Mouse (Mus musculus) liver, embryonic 11.5 days (tissue): ENCODE data around the gene Tom1. TPM values are rescaled to one million over a fixed set of nuclear protein-coding genes. Genes with fewer than 3 reads are reported as not detected.

Experiments used
- ATAC-seq: fragments of 200-750 bp; cut with Nextera tagmentation; replicated peaks from 2 replicates; pipeline ENCODE4 v1.8.0; 2017; ENCODE audit warnings: moderate number of reproducible peaks, mild to moderate bottlenecking, moderate TSS enrichment, moderate library complexity; ENCODE audit not compliant: low FRiP score
- DNase-seq: peaks from one replicate; pipeline ENCODE4 v3.0.0-alpha.2; 2017; ENCODE audit warnings: low spot score
- H3K27ac ChIP-seq: fragments of 300-500 bp; sonication (generic); 2 replicates; pipeline ENCODE4 v1.5.1; 2014; ENCODE audit warnings: mild to moderate bottlenecking, low read depth, low read length, control low read depth
- H3K27me3 ChIP-seq: fragments of 300-500 bp; sonication (generic); replicated peaks from 2 replicates; pipeline ENCODE4 v1.6.1; 2014; ENCODE audit warnings: low read length, mixed read lengths; ENCODE audit not compliant: control insufficient read depth, insufficient read depth
- H3K36me3 ChIP-seq: fragments of 300-500 bp; sonication (generic); 2 replicates; pipeline ENCODE4 v1.6.1; 2014; ENCODE audit warnings: mild to moderate bottlenecking, low read length, moderate library complexity, mixed read lengths; ENCODE audit not compliant: control insufficient read depth, insufficient read depth
- H3K4me1 ChIP-seq: fragments of 300-500 bp; sonication (generic); replicated peaks from 2 replicates; pipeline ENCODE4 v1.6.1; 2014; ENCODE audit warnings: low read length, mixed read lengths; ENCODE audit not compliant: control insufficient read depth, insufficient read depth
- H3K4me2 ChIP-seq: fragments of 300-500 bp; sonication (generic); 2 replicates; pipeline ENCODE4 v1.6.1; 2014; ENCODE audit warnings: mild to moderate bottlenecking, control low read depth, moderate library complexity
- H3K4me3 ChIP-seq: fragments of 300-500 bp; sonication (generic); 2 replicates; pipeline ENCODE4 v1.5.1; 2014; ENCODE audit warnings: low read depth, low read length, control low read depth
- H3K9ac ChIP-seq: fragments of 300-500 bp; sonication (generic); 2 replicates; pipeline ENCODE4 v1.6.1; 2014; ENCODE audit warnings: low read depth, low read length, control low read depth
- H3K9me3 ChIP-seq: fragments of 300-500 bp; sonication (generic); 2 replicates; pipeline ENCODE4 v1.6.1; 2016; ENCODE audit warnings: low read length, inconsistent platforms, mixed read lengths; ENCODE audit not compliant: control insufficient read depth
- WGBS: fragments of 180-500 bp; shearing (Covaris S2); extraction: QIAGEN DNeasy Blood & Tissue Kit; methylation state at CpG from one replicate; pipeline ENCODE4 v1.1.7; 2014; 5-methylcytosine and 5-hydroxymethylcytosine counted together
- polyA plus RNA-seq: library from polyadenylated mRNA; unstranded; fragments of >200 nt; fragmentation: Nextera tagmentation; extraction: Ambion mirVana; gene quantifications from 2 replicates; pipeline ENCODE4 v1.2.1, GENCODE M21; 2014

Tom1 gene
- polyA plus RNA-seq, 1 experiment from 2014 or later, result 24.6 TPM

GRCm38 (mm10) chr8:75013557-75013956, 19.9 kb upstream of the Tom1 start:
- ATAC-seq, result no peak
- no peaks in the 10 kb centered on the region for H3K9me3 ChIP-seq
- no peak for DNase-seq
- WGBS, result 47% methylated on average over 2 of the region's 2 CpGs
- no peaks in the 10 kb centered on the region for H3K27me3 ChIP-seq
- peaks cover 5% of the 10 kb centered on the region for H3K36me3 ChIP-seq
- no peak overlapping the region for H3K27ac ChIP-seq
- H3K4me1 ChIP-seq, result peaks cover 14% of the 10 kb centered on the region
- H3K9ac ChIP-seq, result no peak overlapping the region
- no peak overlapping the region for H3K4me3 ChIP-seq
- no peak overlapping the region for H3K4me2 ChIP-seq

- H3K4me1 ChIP-seq, result peaks cover 15% of the 10 kb centered on the region
- H3K27me3 ChIP-seq, result no peaks in the 10 kb centered on the region
- no peak for DNase-seq
- no peak for ATAC-seq
- no peak overlapping the region for H3K27ac ChIP-seq
- peaks cover 2% of the 10 kb centered on the region; the same call in 1 of the 2 replicates for H3K36me3 ChIP-seq
- H3K4me2 ChIP-seq, result no peak overlapping the region
- 69% methylated on average over 3 of the region's 3 CpGs for WGBS
- no peak overlapping the region for H3K9ac ChIP-seq
- no peaks in the 10 kb centered on the region for H3K9me3 ChIP-seq
- H3K4me3 ChIP-seq, result no peak overlapping the region
Observed at GRCm38 (mm10) chr8:75013964-75014363, 19.5 kb upstream of the Tom1 start.

- 55% methylated on average over 2 of the region's 2 CpGs for WGBS
- no peaks in the 10 kb centered on the region; the same call in 1 of the 2 replicates for H3K36me3 ChIP-seq
- H3K4me2 ChIP-seq, result no peak overlapping the region
- H3K4me3 ChIP-seq, result no peak overlapping the region
- H3K27me3 ChIP-seq, result no peaks in the 10 kb centered on the region
- no peak overlapping the region for H3K9ac ChIP-seq
- H3K4me1 ChIP-seq, result peaks cover 15% of the 10 kb centered on the region
- DNase-seq (no peak), ATAC-seq (peak; percentile 92)
- H3K27ac ChIP-seq, result no peak overlapping the region
- no peaks in the 10 kb centered on the region for H3K9me3 ChIP-seq
Observed at GRCm38 (mm10) chr8:75015981-75016380, 17.5 kb upstream of the Tom1 start.

GRCm38 (mm10) chr8:75016422-75016821, 17.1 kb upstream of the Tom1 start:
- H3K4me2 ChIP-seq, result no peak overlapping the region
- 63% methylated on average over 1 of the region's 1 CpGs for WGBS
- no peak overlapping the region for H3K9ac ChIP-seq
- DNase-seq (no peak), ATAC-seq (no peak)
- H3K27me3 ChIP-seq, result no peaks in the 10 kb centered on the region
- H3K4me3 ChIP-seq, result no peak overlapping the region
- H3K9me3 ChIP-seq, result no peaks in the 10 kb centered on the region
- peaks cover 15% of the 10 kb centered on the region for H3K4me1 ChIP-seq
- no peak overlapping the region for H3K27ac ChIP-seq
- peaks cover 3% of the 10 kb centered on the region; the same call in 1 of the 2 replicates for H3K36me3 ChIP-seq

GRCm38 (mm10) chr8:75018274-75018972, 15.1 kb upstream of the Tom1 start:
- WGBS, result 43% methylated on average over 5 of the region's 5 CpGs
- Histone ChIP-seq H3K36me3 (peaks cover 12% of the 10 kb centered on the region), H3K4me3 (no peak overlapping the region), H3K27me3 (no peaks in the 10 kb centered on the region), H3K9me3 (no peaks in the 10 kb centered on the region), H3K4me1 (peaks cover 15% of the 10 kb centered on the region), H3K27ac (no peak overlapping the region), H3K4me2 (0 out of 2 replicates have a peak overlapping the region, but pooled peaks have one; percentile 10), H3K9ac (no peak overlapping the region)
- no peak for DNase-seq
- ATAC-seq, result peak; percentile 37

- Histone ChIP-seq H3K27ac (no peak overlapping the region), H3K9me3 (no peaks in the 10 kb centered on the region), H3K36me3 (peaks cover 36% of the 10 kb centered on the region), H3K4me1 (no peaks in the 10 kb centered on the region), H3K4me2 (no peak overlapping the region), H3K4me3 (no peak overlapping the region), H3K27me3 (no peaks in the 10 kb centered on the region), H3K9ac (no peak overlapping the region)
- no peak for DNase-seq
- 81% methylated on average over 3 of the region's 3 CpGs for WGBS
- no peak for ATAC-seq
Observed at GRCm38 (mm10) chr8:75023660-75024316, 9.7 kb upstream of the Tom1 start.

GRCm38 (mm10) chr8:75025809-75026208, 7.7 kb upstream of the Tom1 start:
- H3K36me3 ChIP-seq, result peaks cover 46% of the 10 kb centered on the region
- no peaks in the 10 kb centered on the region for H3K9me3 ChIP-seq
- DNase-seq, result no peak
- 89% methylated on average over 4 of the region's 4 CpGs for WGBS
- no peak overlapping the region for H3K27ac ChIP-seq
- no peak overlapping the region for H3K4me2 ChIP-seq
- H3K4me1 ChIP-seq, result no peaks in the 10 kb centered on the region
- ATAC-seq, result no peak
- no peak overlapping the region for H3K9ac ChIP-seq
- H3K4me3 ChIP-seq, result no peak overlapping the region
- H3K27me3 ChIP-seq, result no peaks in the 10 kb centered on the region

GRCm38 (mm10) chr8:75030453-75031024, 3.0 kb upstream of the Tom1 start:
- H3K4me3 ChIP-seq, result no peak overlapping the region
- H3K27me3 ChIP-seq, result no peaks in the 10 kb centered on the region
- H3K36me3 ChIP-seq, result peaks cover 24% of the 10 kb centered on the region; the same call in 1 of the 2 replicates
- WGBS, result 88% methylated on average over 3 of the region's 3 CpGs
- no peak overlapping the region for H3K9ac ChIP-seq
- DNase-seq, result no peak
- ATAC-seq, result no peak
- H3K27ac ChIP-seq, result no peak overlapping the region
- no peak overlapping the region for H3K4me2 ChIP-seq
- no peaks in the 10 kb centered on the region for H3K9me3 ChIP-seq
- peaks cover 7% of the 10 kb centered on the region for H3K4me1 ChIP-seq
